Mouse (Mus musculus): ENCODE results near the gene Cwf19l1.

The Cwf19l1 gene

DNA sequence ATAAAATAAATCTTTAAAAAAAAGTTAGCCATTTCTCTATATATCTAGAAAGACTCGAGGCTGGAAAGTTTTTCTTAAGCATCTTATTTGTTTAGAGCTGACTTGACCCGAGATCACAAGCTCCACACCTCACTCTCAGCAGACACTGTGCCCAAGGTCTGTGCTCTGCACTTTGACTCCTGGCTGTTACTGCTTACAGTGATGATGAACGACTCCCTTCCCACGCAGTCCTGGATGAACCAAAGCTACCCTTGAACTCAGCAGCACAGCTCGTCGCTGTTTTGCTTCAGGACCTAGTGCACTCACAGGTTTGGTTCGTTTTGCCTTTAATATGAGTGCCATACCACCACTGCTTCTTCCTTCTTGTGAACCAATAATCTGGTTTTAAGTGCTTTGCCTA lies 71.9 kb downstream of the Cwf19l1 start:
- no peak for DNase-seq (ENCODE audit: extremely low read depth, insufficient read length, low spot score)

DNA sequence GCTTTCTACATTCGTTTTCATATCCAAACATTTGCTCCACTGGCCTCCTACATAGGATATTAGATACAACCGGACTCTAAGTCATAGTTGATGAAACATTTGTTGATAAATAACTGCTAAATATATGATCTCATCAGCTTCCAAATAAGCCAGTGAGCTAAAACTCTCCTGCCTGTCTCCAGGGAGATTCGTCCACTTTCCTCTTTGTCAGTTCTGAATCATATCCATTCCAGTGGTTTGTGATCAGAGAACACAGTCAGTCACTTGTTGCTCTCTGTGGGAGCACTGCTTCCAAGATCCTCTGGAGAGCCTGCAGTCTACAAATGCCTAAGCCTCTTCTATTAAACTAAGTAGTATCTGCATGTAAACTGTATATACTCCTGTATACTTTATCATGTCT lies 75.5 kb downstream of the Cwf19l1 start:
- no peak for DNase-seq (ENCODE audit: extremely low read depth, insufficient read length, low spot score)
